Mouse (Mus musculus) adipocyte (in vitro differentiated cells): ENCODE data around the gene Ank3.

Experiments used
- DNase-seq: peaks from one replicate; pipeline ENCODE4 v3.0.0-alpha.2; 2016; ENCODE audit warnings: low spot score

The Ank3 gene

DNA sequence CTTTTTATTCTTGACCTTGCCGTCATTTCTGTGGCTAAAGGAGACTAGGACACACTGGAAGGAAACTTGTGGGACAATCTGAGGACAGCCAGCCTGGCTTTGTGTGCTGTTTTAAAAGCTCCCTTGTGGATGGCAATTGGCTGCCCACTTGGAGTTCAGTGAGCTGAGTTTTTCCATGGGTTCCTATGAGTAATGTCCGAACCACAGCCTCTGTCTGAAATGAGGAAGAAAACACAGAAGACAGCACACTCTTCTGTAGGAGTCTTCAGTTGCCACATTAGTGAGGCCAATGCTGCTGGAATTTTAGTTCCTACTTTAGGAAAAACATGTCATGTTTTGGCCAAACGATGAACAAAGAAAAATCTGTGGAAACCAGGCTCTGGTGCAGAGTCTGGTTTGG, 380.7 kb downstream of the Ank3 start:
- no peak for DNase-seq

- peak; percentile 8 for DNase-seq
These were observed 382.9 kb downstream of the Ank3 start for GRCm38 (mm10) chr10:69781491-69781890.

DNA sequence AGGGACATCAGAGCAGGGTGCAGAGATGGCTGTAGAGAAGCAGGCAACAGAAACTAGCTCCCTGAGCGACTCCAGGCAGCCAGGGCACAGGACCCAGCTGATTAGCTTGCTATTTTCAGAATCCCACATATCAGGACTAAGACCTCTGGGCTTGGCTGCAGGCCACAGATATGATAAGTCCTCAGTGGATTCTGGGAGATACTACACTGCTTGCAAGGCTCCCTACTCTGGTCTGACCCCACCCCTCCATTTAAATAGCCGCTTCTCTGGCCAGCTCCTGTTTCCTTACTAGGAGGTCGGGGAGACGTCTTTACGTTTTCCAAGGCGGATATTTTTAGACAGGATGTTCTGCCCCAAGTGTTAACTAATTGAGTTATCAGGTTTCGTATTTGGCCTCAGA, 386.7 kb downstream of the Ank3 start:
- DNase-seq = no peak

DNA sequence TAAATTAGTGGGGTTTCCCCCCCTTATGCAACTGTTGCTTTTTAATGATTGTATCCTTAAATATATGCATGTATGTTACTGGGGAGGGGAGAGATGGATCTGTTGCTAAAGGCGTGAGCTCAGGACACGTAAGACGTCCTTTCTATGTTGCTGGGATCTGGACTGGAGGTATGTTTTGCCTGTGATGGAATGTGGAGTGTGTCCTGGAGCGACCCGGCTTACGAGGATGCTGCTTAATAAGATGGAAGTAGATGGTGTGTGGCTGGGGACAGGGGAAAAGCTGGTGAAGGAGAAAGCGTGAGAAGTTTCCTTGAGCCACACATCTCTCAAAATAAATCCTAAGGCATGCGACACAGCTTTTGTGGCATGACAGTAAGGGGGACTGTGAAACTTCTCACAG, 387.1 kb downstream of the Ank3 start:
- DNase-seq = no peak

DNA sequence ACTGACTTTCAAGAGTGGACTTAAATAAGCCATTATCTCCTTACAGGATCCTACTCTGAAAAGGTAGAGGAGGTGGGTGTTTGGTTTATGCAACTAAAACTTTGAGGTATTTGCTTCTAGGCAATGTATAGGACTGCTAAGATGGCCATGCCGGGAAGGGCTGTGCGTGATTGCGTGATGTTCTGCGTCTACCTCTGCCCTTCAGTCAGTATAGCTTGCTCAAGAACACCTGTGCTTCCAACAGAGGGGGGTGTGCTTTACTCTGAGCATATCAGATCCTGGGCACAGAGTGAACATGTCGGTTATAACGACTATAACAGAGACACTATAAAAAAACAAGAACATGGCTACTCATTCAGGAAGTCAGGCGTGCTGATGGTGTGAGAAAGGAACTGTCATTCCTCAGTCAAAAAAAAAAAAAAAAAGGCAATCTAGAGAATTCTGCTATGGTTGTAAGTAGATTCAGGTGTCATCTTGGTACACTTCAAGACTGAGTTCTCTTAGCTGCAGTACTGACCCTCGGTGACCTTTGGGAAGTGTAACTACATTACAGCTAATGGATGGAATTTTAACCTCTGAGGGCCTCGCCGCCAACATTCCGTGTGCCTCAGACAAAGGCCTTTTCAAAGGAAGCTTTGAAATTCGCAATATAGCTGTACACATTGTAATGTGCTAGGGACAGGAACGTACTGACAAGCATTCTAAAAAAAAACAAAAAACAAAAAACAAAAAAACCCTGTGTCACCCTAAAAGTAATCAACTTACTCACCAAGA, 387.8 kb downstream of the Ank3 start:
- no peak for DNase-seq

- DNase-seq = no peak
These were observed 388.8 kb downstream of the Ank3 start for GRCm38 (mm10) chr10:69787379-69787778.

DNA sequence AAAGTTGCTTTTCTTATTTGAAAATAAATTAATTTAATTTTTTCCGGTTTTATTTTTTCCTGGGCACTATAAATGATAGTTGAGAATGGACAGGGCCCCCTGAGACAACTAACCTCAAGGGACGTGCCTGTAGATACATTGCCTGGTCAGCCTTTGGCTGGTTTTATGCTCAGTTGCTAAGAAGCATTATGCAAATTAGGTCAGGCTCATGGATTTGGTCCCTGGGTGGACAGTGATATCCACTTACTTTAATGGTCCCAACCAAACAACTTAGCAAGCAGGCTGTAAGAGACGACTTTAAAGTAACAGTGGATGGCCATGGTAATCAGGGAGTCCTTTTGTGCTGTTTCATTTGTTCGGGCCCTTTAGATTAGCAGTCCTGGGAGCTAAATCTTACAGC, 392.0 kb downstream of the Ank3 start:
- no peak for DNase-seq

GRCm38 (mm10) chr10:69791951-69792350, 393.4 kb downstream of the Ank3 start:
- no peak for DNase-seq

DNA sequence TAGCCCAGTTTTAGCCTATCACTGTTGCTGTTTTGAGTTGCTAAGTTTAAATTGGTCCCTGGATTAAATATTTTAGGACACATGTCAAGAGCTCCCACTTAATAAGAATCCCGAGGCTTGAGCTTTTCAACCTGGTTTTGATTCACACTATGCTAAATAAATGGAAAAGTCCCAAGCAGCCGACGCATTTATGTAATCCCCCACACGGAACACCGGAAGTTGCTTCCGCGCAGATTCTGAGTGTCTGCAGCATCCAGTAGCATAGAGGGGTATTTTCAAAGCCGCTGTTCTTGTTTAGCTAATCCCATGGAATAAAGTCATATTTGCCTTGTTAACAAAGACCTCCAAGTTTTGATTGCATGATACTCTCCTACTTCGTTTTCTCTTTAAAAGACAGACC, 393.8 kb downstream of the Ank3 start:
- DNase-seq = no peak

GRCm38 (mm10) chr10:69793079-69793478, 394.5 kb downstream of the Ank3 start:
- peak; percentile 69 for DNase-seq

GRCm38 (mm10) chr10:69795656-69796055, 397.1 kb downstream of the Ank3 start:
- no peak for DNase-seq

DNA sequence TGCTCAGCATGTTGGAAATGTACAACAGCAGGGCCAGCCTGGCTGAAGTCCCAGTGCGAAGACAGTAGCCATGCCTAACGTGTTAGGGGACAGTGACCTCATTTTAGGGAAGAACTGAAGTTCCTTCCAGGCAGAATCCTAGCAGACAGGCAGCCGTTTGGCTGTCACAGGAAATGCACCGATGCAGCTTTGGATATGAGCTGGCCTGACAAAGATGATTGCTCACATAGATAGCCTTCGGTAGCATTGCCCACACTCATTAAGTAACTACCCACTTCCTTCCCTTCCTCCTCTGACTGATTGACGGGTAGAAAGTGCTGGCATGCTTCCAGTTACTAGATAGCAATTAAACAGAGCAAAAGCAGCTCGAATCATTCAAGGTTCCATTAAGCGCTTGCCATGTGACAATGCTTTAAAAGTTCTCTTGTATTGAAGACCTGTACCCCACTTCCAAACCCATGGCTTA, 397.9 kb downstream of the Ank3 start:
- DNase-seq = no peak

DNA sequence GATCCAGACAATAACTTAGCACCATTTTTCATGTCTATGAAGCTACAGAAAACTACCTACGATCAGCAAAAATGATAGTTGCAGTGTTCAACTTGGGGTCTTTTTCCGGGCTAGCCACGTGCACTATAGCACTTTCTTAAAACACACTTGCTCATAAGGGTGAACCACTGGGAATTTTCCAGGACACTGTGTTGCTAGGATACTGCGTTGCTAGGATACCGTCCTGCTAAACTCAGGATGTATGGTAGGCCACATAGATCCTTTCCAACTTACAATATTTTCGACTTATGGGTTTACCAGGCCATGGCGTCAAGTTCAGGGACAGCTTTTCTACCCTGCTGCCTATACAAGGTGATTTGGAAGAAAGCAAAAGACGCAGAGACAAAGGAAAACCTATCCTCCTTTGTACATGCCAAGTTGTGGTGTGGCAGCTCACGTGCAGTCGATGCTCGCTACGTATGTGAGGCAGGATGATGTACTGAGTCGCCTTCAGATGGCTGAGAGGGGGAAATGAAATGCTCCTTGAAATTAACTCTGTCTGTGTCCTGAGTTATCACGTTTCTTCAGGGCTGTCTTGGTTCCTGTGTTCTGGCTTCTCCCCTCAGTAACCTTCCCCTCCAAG, 404.7 kb downstream of the Ank3 start:
- DNase-seq = no peak

DNA sequence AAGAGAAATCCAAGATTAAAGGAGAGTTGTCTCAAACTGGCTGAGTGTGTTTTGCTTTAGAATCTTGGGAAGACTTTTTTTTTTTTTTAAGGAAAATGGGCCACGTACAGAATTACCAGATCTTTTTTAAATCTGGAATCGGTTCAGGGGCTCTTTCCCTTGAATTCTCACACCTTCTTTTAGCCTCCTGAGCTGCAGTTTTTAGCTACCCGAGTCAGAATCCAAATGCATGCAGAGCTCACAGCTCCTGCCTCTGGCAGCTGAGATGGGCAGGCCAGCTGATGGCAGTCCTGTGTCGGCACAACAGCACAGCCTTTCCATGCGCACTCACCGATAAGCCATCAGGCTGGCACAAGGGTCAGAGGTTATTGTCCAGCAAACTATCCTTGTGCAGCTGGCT, 406.0 kb downstream of the Ank3 start:
- DNase-seq = no peak

GRCm38 (mm10) chr10:69810785-69811184, 412.2 kb downstream of the Ank3 start:
- DNase-seq = no peak

DNA sequence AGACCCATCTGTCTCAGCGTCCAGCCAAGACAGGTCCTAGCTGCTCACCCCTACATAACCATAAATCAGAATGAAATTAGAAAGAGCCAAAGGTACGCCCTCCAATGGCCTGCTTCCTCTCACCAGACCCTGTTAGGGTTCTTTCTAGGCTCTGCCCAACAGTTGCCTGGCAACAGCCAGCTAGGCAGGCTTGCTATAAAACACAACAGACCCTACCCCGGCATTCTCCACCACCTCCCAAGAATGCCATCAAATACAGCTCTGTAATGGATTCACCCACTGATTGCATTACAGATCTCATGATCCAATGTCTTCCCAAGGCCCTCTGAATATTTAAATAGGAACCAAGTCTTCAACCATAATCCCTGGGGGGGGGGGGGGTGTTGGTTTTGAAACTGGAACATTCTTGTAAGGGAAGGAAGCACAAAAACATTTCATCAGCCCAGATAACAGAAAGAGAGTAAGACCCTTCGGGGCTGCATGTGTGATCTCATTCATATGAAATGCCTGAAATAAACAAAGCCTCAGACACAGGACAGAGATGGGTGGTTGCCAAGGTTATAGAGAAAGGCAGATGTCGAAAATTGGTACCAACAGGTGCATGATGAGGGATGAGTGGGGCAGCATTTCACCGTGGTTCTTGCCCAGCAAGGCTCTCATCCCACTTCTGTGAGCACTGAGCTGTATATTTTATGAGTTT, 415.4 kb downstream of the Ank3 start:
- DNase-seq = no peak

DNA sequence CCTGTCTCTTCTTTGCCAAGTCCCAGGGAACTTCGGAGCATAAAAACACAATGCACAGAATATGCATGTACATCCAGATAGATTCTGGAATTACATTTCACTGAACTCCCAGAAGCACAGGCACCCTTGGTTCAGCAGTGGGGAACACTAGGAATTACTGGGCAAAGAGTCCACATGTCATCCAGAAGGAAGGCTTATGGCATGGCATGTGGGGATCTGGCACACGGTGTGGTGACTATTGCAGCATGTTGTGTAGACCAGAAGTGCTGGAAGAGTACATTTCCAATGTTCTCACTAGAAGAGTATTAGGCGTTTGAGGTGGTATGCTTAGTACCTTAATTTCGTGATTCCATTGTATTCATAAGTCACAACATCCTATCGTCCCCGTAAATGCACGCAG, 422.7 kb downstream of the Ank3 start:
- no peak for DNase-seq

GRCm38 (mm10) chr10:69828770-69829169, 430.2 kb downstream of the Ank3 start:
- no peak for DNase-seq

- no peak for DNase-seq
These were observed 430.7 kb downstream of the Ank3 start for GRCm38 (mm10) chr10:69829236-69829635.

GRCm38 (mm10) chr10:69831568-69831967, 433.0 kb downstream of the Ank3 start:
- no peak for DNase-seq

DNA sequence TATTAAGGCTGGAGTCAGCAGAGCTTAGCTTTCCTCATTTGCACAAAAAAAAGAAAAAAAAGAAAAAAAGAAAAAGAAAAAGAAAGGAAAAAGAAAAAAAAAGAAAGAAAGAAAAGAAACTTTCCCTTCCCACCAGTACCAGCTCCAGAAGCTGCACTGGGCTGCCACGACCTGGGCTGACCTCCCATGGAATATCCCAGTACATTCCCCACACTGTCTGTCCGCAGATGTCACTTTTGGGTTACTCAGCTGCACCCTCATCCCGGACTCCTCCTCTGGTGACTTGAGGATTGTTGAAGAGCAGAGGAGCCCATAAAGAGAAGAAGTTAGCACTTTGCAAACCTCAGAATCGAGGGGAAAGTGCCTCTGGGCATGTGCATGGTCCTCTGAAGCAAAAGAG, 433.7 kb downstream of the Ank3 start:
- DNase-seq = no peak

GRCm38 (mm10) chr10:69832822-69833221, 434.2 kb downstream of the Ank3 start:
- DNase-seq = no peak

DNA sequence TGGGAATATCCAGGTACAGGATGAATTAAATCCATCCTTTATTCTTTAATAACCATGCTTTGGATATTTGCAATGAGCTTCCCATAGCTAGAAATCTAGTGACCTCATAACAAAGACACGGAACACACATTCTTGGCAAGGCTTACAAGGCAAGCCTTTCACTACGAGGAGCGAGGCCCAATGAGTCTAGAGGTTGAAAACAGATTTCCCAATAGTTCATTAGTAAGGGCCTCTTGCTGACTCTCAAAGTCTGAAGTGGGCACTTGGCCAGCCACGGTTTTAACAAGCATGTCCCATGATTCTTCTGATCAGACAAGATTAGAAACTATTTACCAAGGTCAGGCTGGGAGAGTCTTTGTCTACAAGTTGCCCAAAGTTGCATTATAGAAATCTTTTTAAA, 436.1 kb downstream of the Ank3 start:
- peak; percentile 85 for DNase-seq
